Mouse (Mus musculus) G1E (cell line): ENCODE data around the gene Iqcf3.

ENCODE experiments used
- CTCF ChIP-seq: IDR thresholded peaks from 2 replicates; pipeline ENCODE4 v1.5.1; 2012; ENCODE audit warnings: low read depth, low read length, inconsistent platforms, mixed read lengths
- GATA1 ChIP-seq: IDR thresholded peaks from 2 replicates; pipeline ENCODE4 v1.6.1; 2012; ENCODE audit warnings: borderline replicate concordance, low read length, inconsistent platforms, mixed read lengths
- GATA2 ChIP-seq: IDR thresholded peaks from 2 replicates; pipeline ENCODE4 v1.6.1; 2012; ENCODE audit warnings: low read depth, low read length, inconsistent platforms, borderline replicate concordance
- TAL1 ChIP-seq: conservative IDR thresholded peaks from 2 replicates; pipeline ENCODE4 v1.6.1; 2012; ENCODE audit warnings: low read depth, low read length, inconsistent platforms, mixed read lengths

DNA sequence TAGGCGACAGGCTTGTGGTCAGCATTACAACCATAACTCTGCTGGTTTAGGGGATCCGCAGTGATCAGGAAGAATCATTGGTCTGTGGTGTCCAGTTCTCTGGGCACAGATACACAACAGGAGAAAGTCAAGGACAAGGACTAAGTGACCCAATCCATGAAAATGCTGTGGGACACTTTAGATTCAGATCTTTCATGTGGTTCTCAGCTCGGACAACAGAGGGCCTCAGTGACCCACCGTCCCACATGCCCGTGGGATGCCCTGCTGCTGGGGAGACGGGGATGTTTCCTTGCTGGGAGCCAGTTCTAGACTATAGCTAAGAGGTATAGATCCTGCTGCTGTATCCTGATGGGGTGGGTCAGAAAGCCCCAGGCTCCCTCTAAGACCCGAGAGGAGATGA, 37.0 kb upstream of the Iqcf3 start:
- TF ChIP-seq CTCF (no peak), GATA2 (no peak), GATA1 (no peak), TAL1 (no peak)
